Mouse (Mus musculus): Measurements from ENCODE around the gene Cd244a.

Cd244a gene

DNA sequence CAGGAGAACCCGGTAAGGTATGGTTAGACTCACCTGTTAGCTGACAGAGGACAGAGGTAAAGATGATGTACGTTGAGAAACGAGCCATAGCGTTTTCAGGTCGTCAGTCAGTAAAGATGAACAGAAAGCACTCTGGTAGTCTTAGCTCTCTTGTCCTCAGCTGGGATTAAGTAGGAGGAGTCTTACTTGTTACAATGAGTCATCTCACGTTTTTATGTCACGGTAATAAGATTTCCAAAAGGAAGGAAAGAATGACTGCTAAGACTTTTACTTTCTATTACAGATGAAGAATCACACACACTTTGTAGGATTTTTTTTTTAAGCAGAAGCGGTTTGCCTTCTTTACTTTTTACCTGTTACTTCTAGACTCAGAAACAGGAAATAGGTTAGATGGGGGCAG, 89.8 kb downstream of the Cd244a start:
- DNase-seq (ENCODE audit: low spot score in 2 of 2) = no peak

GRCm38 (mm10) chr1:171652734-171653133, 93.7 kb downstream of the Cd244a start, which contains the start of gene Slamf7:
TSS of gene Slamf7 (minus strand) at chr1:171653035.
- no peak for DNase-seq (ENCODE audit: low spot score in 2 of 2)

- DNase-seq (ENCODE audit: low spot score in 2 of 2) = peak in 1 of 2 experiments; percentile 32
Measured at GRCm38 (mm10) chr1:171658561-171658991, 99.6 kb downstream of the Cd244a start.
